Mouse (Mus musculus) frontal cortex, postnatal 14 days (tissue): ENCODE results near the gene Bivm.

Experiments
- DNase-seq, 2 experiments: peaks; one replicate each; pipeline ENCODE4 v3.0.0; 2022; ENCODE audit warnings: low spot score in 2 of 2

Bivm gene

GRCm38 (mm10) chr1:44173903-44174302 is 55.1 kb downstream of the Bivm start:
- DNase-seq: no peak

- DNase-seq: no peak
Observed at GRCm38 (mm10) chr1:44178086-44178485, 59.3 kb downstream of the Bivm start.

DNA sequence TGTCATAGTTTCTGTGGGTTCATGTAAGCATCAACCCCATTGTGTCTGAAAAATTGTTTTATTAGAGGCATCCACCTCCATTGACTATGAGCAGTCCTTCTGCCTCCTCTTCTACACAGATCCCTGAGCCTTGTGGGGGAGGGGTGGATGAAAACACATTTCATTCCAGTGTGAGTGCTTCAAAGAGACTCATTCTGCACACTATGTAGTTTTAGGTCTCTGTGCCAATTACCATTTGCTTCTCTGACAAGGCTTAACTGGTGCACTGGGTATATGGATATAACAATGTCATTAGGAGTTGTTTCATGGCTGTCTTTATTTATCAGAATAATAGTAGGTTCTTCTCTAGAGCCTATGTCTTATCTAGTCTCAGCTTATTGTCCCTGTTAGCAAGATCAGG is 67.6 kb downstream of the Bivm start:
- DNase-seq: no peak
